In genomic region chr11:46275302-46275701, GRCm38 (mm10) we compare ENCODE assay signal across 8 mouse cellular contexts. TPM values are rescaled to one million over a fixed set of nuclear protein-coding genes. Genes with fewer than 3 reads are reported as not detected.
DNase-seq lines count a peak whose midpoint lies in the region; ATAC-seq and TF ChIP-seq lines count a peak whose summit lies in the region.

No protein-coding gene starts in this region.

- TF ChIP-seq CTCF in lung, postnatal 0 days (IDR thresholded peaks at IDR 0.05), result peak; percentile 86

- in situ Hi-C loops in ES-E14 (cut with MboI; ENCODE audit: low sequenced_read_pairs in 2 of 2, unreplicated experiment in 2 of 2), result no loop called here

- no peak overlapping the region for H3K9ac ChIP-seq in ES-E14 (ENCODE audit: insufficient read depth, low read depth, low read length, poor library complexity, severe bottlenecking)
- H3K9ac ChIP-seq in forebrain, embryonic 14.5 days (ENCODE audit: low read length), result no peak overlapping the region
- no peak overlapping the region for H3K9ac ChIP-seq in lung, postnatal 0 days (replicated peaks; ENCODE audit: low read depth)

- H3K4me3 ChIP-seq in ES-E14 (ENCODE audit: insufficient read depth in 1 of 2, low read depth in 1 of 2, low read length in 2 of 2, poor library complexity in 1 of 2, severe bottlenecking in 1 of 2), result no peak overlapping the region
- H3K4me3 ChIP-seq in forebrain, embryonic 14.5 days (ENCODE audit: low read depth, low read length), result no peak overlapping the region
- H3K4me3 ChIP-seq in lung, postnatal 0 days (ENCODE audit: low read depth, low read length), result no peak overlapping the region

- H3K27me3 ChIP-seq in forebrain, embryonic 14.5 days (replicated peaks; ENCODE audit: control insufficient read depth, insufficient read depth, low read length), result no peaks in the 10 kb centered on the region
- no peaks in the 10 kb centered on the region for H3K27me3 ChIP-seq in lung, postnatal 0 days (replicated peaks; ENCODE audit: insufficient read depth, low read length)

- DNase-seq in ES-E14 (ENCODE audit: low read depth, low spot score), result peak; percentile 74
- peak; percentile 56 for DNase-seq in c-Kit-positive CD71-positive TER-119-positive erythroid progenitor cells, embryonic 14.5 days (ENCODE audit: low spot score)
- peak; percentile 85 for DNase-seq in forebrain, embryonic 14.5 days (ENCODE audit: low spot score)
- DNase-seq in layer of hippocampus, adult 8-10 months (ENCODE audit: low spot score in 2 of 2), result peak; percentile 76 to 84
- DNase-seq in lung, postnatal 0 days (ENCODE audit: low spot score), result peak; percentile 83
- peak; percentile 58 for DNase-seq in ovary, postnatal 14 days (ENCODE audit: low spot score)
- DNase-seq in thymus, postnatal 0 days (ENCODE audit: low spot score), result peak; percentile 94

- no peak overlapping the region for H3K4me2 ChIP-seq in forebrain, embryonic 14.5 days (ENCODE audit: low read length)
- no peak overlapping the region for H3K4me2 ChIP-seq in lung, postnatal 0 days (replicated peaks; ENCODE audit: low read depth, low read length)

- no peaks in the 10 kb centered on the region for H3K9me3 ChIP-seq in ES-E14 (ENCODE audit: control insufficient read depth, insufficient read depth, low read depth, low read length)
- no peaks in the 10 kb centered on the region for H3K9me3 ChIP-seq in forebrain, embryonic 14.5 days (replicated peaks; ENCODE audit: control insufficient read depth, low read length)
- no peaks in the 10 kb centered on the region for H3K9me3 ChIP-seq in lung, postnatal 0 days (ENCODE audit: low read length)

- H3K27ac ChIP-seq in ES-E14 (ENCODE audit: insufficient read depth, low read depth, low read length, poor library complexity, severe bottlenecking), result no peak overlapping the region
- H3K27ac ChIP-seq in forebrain, embryonic 14.5 days (ENCODE audit: low read depth, low read length), result no peak overlapping the region
- no peak overlapping the region for H3K27ac ChIP-seq in lung, postnatal 0 days (ENCODE audit: low read length)

- no peak for TF ChIP-seq EP300 in lung, postnatal 0 days (IDR thresholded peaks at IDR 0.05)

- 17% methylated on average over 5 of the region's 6 CpGs for WGBS in forebrain, embryonic 14.5 days
- 4% methylated on average over 6 of the region's 6 CpGs for WGBS in lung, postnatal 0 days

- ATAC-seq in forebrain, embryonic 14.5 days, result peak; percentile 91
- ATAC-seq in hematopoietic stem cell, adult 5-6 weeks (replicated peaks in 1 of 2; ENCODE audit: insufficient read depth in 1 of 2, low FRiP score in 2 of 2, low TSS enrichment in 1 of 2, low read depth in 1 of 2, poor library complexity in 2 of 2, severe bottlenecking in 2 of 2), result peak; percentile 80 to 87
- ATAC-seq in lung, postnatal 0 days, result peak; percentile 74

- peaks cover 3% of the 10 kb centered on the region; the same call in 1 of the 2 replicates for H3K36me3 ChIP-seq in ES-E14 (ENCODE audit: control insufficient read depth, insufficient read depth, low read length, poor library complexity, severe bottlenecking)
- peaks cover 89% of the 10 kb centered on the region for H3K36me3 ChIP-seq in forebrain, embryonic 14.5 days (ENCODE audit: control insufficient read depth, insufficient read depth, low read length)
- no peaks in the 10 kb centered on the region for H3K36me3 ChIP-seq in lung, postnatal 0 days (ENCODE audit: insufficient read depth, low read length)

- H3K4me1 ChIP-seq in ES-E14 (ENCODE audit: control insufficient read depth in 2 of 2, insufficient read depth in 2 of 2, low read length in 2 of 2, poor library complexity in 1 of 2), result no peaks in the 10 kb centered on the region; a peak in 1 of 4 replicates
- H3K4me1 ChIP-seq in forebrain, embryonic 14.5 days (ENCODE audit: control insufficient read depth, insufficient read depth, low read length), result no peaks in the 10 kb centered on the region
- no peaks in the 10 kb centered on the region for H3K4me1 ChIP-seq in lung, postnatal 0 days (ENCODE audit: insufficient read depth, low read depth, low read length)

TF ChIP-seq in ES-E14, 5 proteins besides CTCF, POLR2A, EP300 and RAD21:
- no peak for TF ChIP-seq MAFK (IDR thresholded peaks at IDR 0.05; ENCODE audit: insufficient read depth, low read depth, low read length)
- TF ChIP-seq ZC3H11A (IDR thresholded peaks at IDR 0.05; ENCODE audit: borderline replicate concordance, low read depth, low read length), result peak; percentile 43; the same call in 1 of the 2 replicates

RNA-seq across cellular contexts. Expression of gene Cyfip2, which starts 37.4 kb away (rescaled TPM):
- 7.3 and 7.4 TPM in 2 replicates for total RNA-seq in ES-E14 (2012; rRNA removed)
- polyA plus RNA-seq in forebrain, embryonic 14.5 days (2014; fragmentation: Nextera tagmentation; extraction: Ambion mirVana), result 57.8 and 78.9 TPM in 2 replicates
- total RNA-seq in hematopoietic stem cell, adult 5-6 weeks (2017), result 79.8 and 93.2 TPM in 2 replicates
- total RNA-seq in layer of hippocampus, adult 8-10 months (2022), result 100 to 1,000 TPM; 481 to 545 (median 513) TPM
- polyA plus RNA-seq in lung, postnatal 0 days (2015; fragmentation: Nextera tagmentation; extraction: Ambion mirVana), result 3.4 and 4.2 TPM in 2 replicates
- 62.7 and 67.6 TPM in 2 replicates for polyA plus RNA-seq in thymus, postnatal 0 days (2015; fragmentation: Nextera tagmentation; extraction: Ambion mirVana)

RNA-seq across cellular contexts. Expression of gene Fndc9, which starts 40.0 kb away (rescaled TPM):
- total RNA-seq in ES-E14 (2012; rRNA removed), result 0.48 and 0.67 TPM in 2 replicates
- 5.1 and 5.9 TPM in 2 replicates for polyA plus RNA-seq in forebrain, embryonic 14.5 days (2014; fragmentation: Nextera tagmentation; extraction: Ambion mirVana)
- total RNA-seq in hematopoietic stem cell, adult 5-6 weeks (2017), result not detected in 2 replicates
- 1 to 10 TPM in 3 of 4 experiments, under 1 TPM in 1; 0.73 to 1.3 (median 1.2) TPM for total RNA-seq in layer of hippocampus, adult 8-10 months (2022)
- not detected in 2 replicates for polyA plus RNA-seq in lung, postnatal 0 days (2015; fragmentation: Nextera tagmentation; extraction: Ambion mirVana)
- polyA plus RNA-seq in thymus, postnatal 0 days (2015; fragmentation: Nextera tagmentation; extraction: Ambion mirVana), result 0.75 and 1.4 TPM in 2 replicates
